ENCODE assay signal across 19 mouse cellular contexts in genomic region chr5:20512377-20513126, GRCm38 (mm10).
DNase-seq lines count a peak whose midpoint lies in the region; ATAC-seq and TF ChIP-seq lines count a peak whose summit lies in the region.
"Had no signal": no experiment of that assay in that cellular context is flagged by ENCODE, and none has a peak within 500 bp of the region (broad histone marks: within the 10 kb centered on the region; RNA-seq: fewer than 3 reads in every experiment).

No protein-coding gene starts in this region.

- H3K4me3 ChIP-seq in lung, embryonic 16.5 days (ENCODE audit: low read length) = no peak overlapping the region
- no peak overlapping the region for H3K4me3 ChIP-seq in intestine, embryonic 16.5 days (ENCODE audit: low read length)
- no peak overlapping the region for H3K4me3 ChIP-seq in neural tube, embryonic 14.5 days (ENCODE audit: low read depth, low read length)
- no peak overlapping the region for H3K4me3 ChIP-seq in gastrocnemius, adult 2 months
- H3K4me3 ChIP-seq: embryonic facial prominence, embryonic 13.5 days; heart, adult 2 months; midbrain, embryonic 10.5 days; myocyte had no signal

- H3K9ac ChIP-seq in lung, embryonic 16.5 days (ENCODE audit: low read length) = no peak overlapping the region
- H3K9ac ChIP-seq in intestine, embryonic 16.5 days (ENCODE audit: low read depth, low read length) = no peak overlapping the region
- H3K9ac ChIP-seq in neural tube, embryonic 14.5 days (replicated peaks; ENCODE audit: low read depth, low read length) = no peak overlapping the region
- H3K9ac ChIP-seq: embryonic facial prominence, embryonic 13.5 days had no signal

- WGBS in lung, embryonic 16.5 days = 17% methylated on average over 16 of the region's 16 CpGs
- 16% methylated on average over 16 of the region's 16 CpGs for WGBS in intestine, embryonic 16.5 days
- 44% methylated on average over 16 of the region's 16 CpGs for WGBS in neural tube, embryonic 14.5 days

- peak overlapping the region; percentile 29; the same call in 1 of the 2 replicates for H3K4me2 ChIP-seq in lung, embryonic 16.5 days (ENCODE audit: low read depth, low read length)
- H3K4me2 ChIP-seq in intestine, embryonic 16.5 days (ENCODE audit: low read depth, low read length) = no peak overlapping the region
- H3K4me2 ChIP-seq in neural tube, embryonic 14.5 days (ENCODE audit: low read depth, low read length) = no peak overlapping the region
- H3K4me2 ChIP-seq: embryonic facial prominence, embryonic 13.5 days had no signal

- intact Hi-C loops in gastrocnemius, adult 2 months (cut with DNase I) = no loop called here

- H3K27me3 ChIP-seq in lung, embryonic 16.5 days (ENCODE audit: control insufficient read depth, insufficient read depth, low read depth, low read length) = no peaks in the 10 kb centered on the region
- H3K27me3 ChIP-seq in intestine, embryonic 16.5 days (replicated peaks; ENCODE audit: control insufficient read depth, insufficient read depth, low read length) = no peaks in the 10 kb centered on the region
- H3K27me3 ChIP-seq in neural tube, embryonic 14.5 days (ENCODE audit: control insufficient read depth, insufficient read depth, low read length) = no peaks in the 10 kb centered on the region
- H3K27me3 ChIP-seq: embryonic facial prominence, embryonic 13.5 days had no signal

- peak; percentile 88 for ATAC-seq in lung, embryonic 16.5 days (ENCODE audit: low read depth)
- ATAC-seq in intestine, embryonic 16.5 days = peak; percentile 50; the same call in 1 of the 2 replicates
- 0 out of 2 replicates have a peak, but pooled peaks have one; percentile 41 for ATAC-seq in neural tube, embryonic 14.5 days (ENCODE audit: low read depth)
- ATAC-seq: CD4-positive, CD25-positive, alpha-beta regulatory T cell, adult 4 months; hindbrain, postnatal 0 days had no signal

- peak overlapping the region; percentile 75 for H3K27ac ChIP-seq in lung, embryonic 16.5 days (ENCODE audit: low read length)
- no peak overlapping the region for H3K27ac ChIP-seq in intestine, embryonic 16.5 days (ENCODE audit: low read length)
- H3K27ac ChIP-seq in neural tube, embryonic 14.5 days (ENCODE audit: low read depth, low read length) = no peak overlapping the region
- no peak overlapping the region for H3K27ac ChIP-seq in gastrocnemius, adult 2 months
- H3K27ac ChIP-seq: embryonic facial prominence, embryonic 13.5 days; heart, adult 2 months; hindbrain, postnatal 0 days; midbrain, embryonic 10.5 days had no signal

- TF ChIP-seq CTCF in gastrocnemius, adult 2 months (IDR thresholded peaks at IDR 0.05) = no peak

- DNase-seq in embryo, embryonic 10 days (ENCODE audit: low spot score) = peak; percentile 42
- no peak for DNase-seq in embryo, embryonic 10.5 days (ENCODE audit: low spot score)
- DNase-seq in lung, postnatal 25 days (ENCODE audit: low spot score) = no peak
- DNase-seq in adrenal gland, postnatal 4 days (ENCODE audit: low spot score in 2 of 2) = no peak
- DNase-seq in gastrocnemius, adult 2 months = no peak
- DNase-seq: cerebellum, postnatal 10 days; gastrocnemius, postnatal 10 days; heart, adult 2 months; lung, adult 18-20 months; right cerebral cortex, postnatal 14 days; thymus, postnatal 4 days had no signal

- H3K4me1 ChIP-seq in lung, embryonic 16.5 days (replicated peaks; ENCODE audit: control insufficient read depth, insufficient read depth, low read length) = no peaks in the 10 kb centered on the region
- H3K4me1 ChIP-seq in intestine, embryonic 16.5 days (ENCODE audit: control insufficient read depth, insufficient read depth, low read length) = no peaks in the 10 kb centered on the region
- no peaks in the 10 kb centered on the region for H3K4me1 ChIP-seq in neural tube, embryonic 14.5 days (ENCODE audit: control insufficient read depth, insufficient read depth, low read length)
- H3K4me1 ChIP-seq: midbrain, embryonic 10.5 days had no signal

- H3K36me3 ChIP-seq in lung, embryonic 16.5 days (ENCODE audit: control insufficient read depth, insufficient read depth, low read length) = no peaks in the 10 kb centered on the region
- H3K36me3 ChIP-seq in intestine, embryonic 16.5 days (ENCODE audit: control insufficient read depth, insufficient read depth, low read length) = no peaks in the 10 kb centered on the region
- H3K36me3 ChIP-seq in neural tube, embryonic 14.5 days (ENCODE audit: control insufficient read depth, insufficient read depth, low read length) = no peaks in the 10 kb centered on the region
- H3K36me3 ChIP-seq: embryonic facial prominence, embryonic 13.5 days; midbrain, embryonic 10.5 days had no signal

- no peaks in the 10 kb centered on the region for H3K9me3 ChIP-seq in lung, embryonic 16.5 days (ENCODE audit: control insufficient read depth, low read length)
- no peaks in the 10 kb centered on the region for H3K9me3 ChIP-seq in intestine, embryonic 16.5 days (ENCODE audit: control insufficient read depth, low read length)
- no peaks in the 10 kb centered on the region for H3K9me3 ChIP-seq in neural tube, embryonic 14.5 days (ENCODE audit: control insufficient read depth, low read length)
- H3K9me3 ChIP-seq: embryonic facial prominence, embryonic 13.5 days; midbrain, embryonic 10.5 days had no signal
